Mouse (Mus musculus) gastrocnemius, adult 18-20 months (tissue): ENCODE measurements around the gene Hist1h2ah. TPM values are rescaled to one million over a fixed set of nuclear protein-coding genes. Genes with fewer than 3 reads are reported as not detected.

Experiments
- DNase-seq: peaks from one replicate; pipeline ENCODE4 v3.0.0; 2021; ENCODE audit warnings: low spot score
- total RNA-seq, 2 experiments: library from RNA; stranded (reverse); gene quantifications; 2 replicates each; pipeline ENCODE4 v1.2.3; 2021

Hist1h2ah gene
- total RNA-seq, 2 experiments from 2014 or later = 1.6 to 2.2 TPM

DNA sequence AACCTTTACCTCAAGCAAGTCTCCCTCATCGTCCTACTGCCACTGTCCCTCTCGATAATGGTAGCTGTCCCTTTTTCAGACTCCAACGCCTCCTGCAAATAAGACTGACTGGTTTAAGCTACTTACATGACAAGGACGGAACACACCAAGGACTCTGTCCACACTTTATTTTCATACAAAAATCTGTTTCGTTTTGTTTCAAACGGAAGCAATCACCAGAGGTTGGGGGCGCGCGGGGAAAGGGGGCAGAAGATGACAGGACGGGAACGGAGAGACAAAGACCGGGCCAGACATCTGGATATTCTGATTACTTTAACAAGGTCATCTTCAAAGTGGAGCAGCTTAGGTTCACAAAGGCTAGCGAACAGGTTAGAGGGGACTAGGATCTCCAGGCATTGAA lies 21.7 kb downstream of the Hist1h2ah start:
- no peak for DNase-seq

DNA sequence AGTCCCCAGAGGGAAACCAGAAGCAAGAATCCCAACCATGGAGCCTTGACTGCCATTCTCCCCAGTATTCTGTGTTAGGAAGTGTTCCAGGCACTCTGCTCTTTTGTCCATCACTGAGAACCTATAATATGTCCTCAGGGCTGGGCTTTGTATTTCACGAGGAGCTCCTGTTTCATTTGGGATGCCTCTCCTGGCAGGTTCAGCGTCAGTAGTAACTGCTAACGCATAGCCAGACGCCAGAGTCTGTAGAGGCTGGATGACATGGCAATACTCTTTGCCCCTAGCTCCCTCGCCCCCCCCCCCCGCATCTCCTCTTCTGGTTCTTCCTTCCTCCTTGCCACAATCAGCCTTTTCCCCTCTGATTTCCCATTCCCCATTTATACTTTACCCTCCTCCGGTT lies 25.7 kb downstream of the Hist1h2ah start, which contains the start of gene Prss16:
Gene Prss16 (minus strand): TSS at position 101 of the 400 bp plus-strand sequence.
- DNase-seq = no peak

DNA sequence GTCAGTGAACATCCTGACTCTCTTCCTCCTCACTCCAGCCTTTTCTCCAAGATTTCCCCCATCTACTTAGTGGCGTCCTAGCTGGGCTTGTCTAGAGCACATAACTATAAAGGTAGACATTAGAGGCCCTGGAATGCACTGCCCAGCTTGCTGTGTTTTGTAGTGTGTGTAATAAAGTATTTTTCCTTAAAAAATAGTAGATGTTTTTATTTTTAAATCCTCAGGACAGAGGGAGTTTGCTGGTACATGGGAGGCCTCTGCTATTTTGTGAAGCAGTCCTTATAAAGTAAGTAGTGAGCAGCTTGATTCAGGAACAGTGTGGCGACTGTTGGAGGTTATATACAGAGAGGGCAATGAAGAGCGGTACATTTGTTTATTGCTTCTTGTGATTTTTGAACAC lies 26.7 kb downstream of the Hist1h2ah start:
- DNase-seq = no peak

DNA sequence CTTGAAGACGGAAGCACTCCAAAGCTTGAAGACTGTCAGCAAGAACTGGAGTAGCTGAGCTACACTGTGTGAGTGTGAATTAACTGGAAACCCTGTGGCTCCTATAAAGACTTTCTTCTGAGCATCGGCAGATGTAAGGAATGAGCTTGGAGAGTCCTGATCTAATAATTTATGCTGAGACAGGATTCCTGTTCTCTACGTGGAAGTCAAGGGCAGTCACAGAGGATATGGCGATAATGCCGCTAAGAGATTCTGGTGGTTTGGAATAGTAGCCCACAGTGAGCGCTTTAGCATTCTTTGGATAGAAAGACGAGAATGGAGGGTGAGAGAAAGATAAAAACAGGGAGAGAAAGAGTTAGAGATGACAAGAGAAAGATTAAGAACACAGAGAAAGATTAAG lies 27.5 kb downstream of the Hist1h2ah start:
- DNase-seq = no peak

DNA sequence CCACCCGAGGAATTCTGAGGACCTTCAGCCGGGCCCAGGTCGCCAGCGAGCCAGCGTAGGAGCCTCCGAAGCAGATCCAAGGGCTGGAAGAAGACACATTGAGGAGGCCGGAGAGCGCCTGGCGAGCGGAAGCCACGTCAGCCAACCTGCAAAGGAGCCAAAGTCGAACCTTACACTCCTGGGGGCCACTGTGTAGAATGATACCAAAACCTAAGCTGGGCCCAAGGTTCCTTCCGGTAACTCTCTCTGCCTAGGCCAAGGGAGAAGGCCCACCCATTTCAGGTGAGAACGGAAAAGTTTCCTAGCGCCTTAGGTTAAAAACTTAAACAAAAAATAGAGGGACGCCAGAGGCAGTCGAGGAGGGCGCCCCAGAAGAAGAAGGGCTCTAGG lies 28.3 kb downstream of the Hist1h2ah start:
- DNase-seq = no peak

DNA sequence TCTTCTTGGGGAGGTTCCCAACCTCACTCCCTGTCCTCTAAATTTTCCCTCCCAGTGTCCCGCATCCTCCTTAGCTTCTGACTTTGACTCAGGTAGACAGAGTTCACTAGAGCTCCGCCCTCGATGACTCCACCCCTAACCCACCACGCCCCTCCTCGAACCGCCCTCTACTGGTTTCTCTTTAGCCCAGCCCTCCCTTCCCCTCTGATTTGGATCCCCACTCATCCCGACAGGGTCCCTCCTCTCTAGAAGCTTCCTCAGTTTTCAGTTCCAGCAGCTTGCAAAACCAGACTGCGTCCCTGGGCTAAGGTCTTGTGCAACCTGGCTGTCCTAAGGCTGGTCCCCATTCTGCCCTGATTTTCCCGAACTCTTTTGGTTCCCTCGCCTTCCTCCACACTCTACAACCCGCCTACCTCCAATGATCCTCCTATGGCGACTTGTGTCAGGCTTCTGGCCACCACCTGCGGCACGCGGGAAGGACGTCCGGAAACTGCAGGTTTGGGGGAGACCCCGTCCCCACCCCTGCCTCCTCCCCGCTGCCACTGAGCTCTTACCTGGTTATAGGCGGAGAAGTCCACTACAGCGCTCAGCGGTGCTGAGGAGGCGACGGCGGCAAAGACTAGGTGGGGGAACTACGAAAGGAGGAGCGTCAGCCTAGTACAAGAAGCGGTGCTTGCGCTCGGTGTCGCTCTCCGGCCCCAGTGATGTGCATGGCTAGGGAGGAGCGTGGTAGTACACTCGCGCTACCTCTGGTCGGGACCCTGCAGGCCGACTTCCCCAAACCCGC lies 28.8 kb downstream of the Hist1h2ah start:
- DNase-seq = peak; percentile 42

DNA sequence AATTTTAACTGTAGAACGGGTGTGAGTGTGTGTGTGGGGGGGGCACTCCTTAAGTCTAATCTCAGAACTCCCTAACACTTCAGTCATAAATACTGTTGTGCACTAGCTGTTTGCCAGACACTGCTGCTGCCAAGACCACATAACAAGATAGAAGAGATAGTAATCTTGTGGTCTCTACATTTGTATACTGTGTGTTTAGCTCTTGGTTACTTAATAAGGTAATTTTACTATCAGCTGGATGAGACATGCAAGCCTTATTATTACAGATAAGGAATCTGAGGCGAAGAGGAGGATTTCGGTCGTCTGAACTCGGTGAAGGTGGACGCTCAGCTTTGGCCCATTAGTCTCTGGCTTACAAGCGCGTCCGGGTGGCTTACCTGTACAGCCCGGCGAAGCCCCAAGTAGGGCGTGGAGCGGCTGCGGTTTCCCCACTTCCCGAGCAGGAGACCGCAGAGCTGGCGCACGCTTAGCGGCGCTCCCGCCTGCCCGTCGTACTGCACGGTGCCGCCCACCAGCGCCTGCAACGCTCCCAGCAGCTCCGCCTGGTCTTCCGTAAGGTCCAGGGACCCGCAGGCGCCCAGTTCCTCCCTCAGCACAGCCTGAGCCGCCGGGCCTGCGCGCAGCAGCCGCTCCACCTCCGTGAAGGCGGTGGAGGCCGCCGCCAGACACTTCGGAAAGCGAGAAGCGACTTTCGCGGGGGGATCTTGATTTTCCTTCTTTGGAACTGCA lies 29.6 kb downstream of the Hist1h2ah start:
- no peak for DNase-seq

DNA sequence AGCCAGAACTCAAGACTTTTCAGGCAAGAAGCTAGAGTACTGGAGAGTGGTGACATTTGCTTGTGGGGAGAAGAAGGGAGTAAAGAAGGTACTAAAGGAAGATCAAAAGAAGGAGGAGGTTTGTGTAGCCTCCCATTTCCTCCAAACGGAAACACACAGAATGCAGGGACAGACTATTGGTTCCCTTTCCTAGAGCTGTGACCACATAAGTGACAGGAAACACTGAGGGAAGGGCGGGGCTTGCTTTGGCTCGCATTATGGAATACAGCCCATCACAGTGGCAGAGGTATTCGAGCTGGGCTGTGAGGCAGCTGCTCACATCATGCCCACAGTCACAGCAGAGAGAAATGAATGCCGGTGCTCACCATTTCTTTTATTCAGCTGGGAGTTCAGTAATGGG lies 33.5 kb downstream of the Hist1h2ah start:
- DNase-seq = no peak

DNA sequence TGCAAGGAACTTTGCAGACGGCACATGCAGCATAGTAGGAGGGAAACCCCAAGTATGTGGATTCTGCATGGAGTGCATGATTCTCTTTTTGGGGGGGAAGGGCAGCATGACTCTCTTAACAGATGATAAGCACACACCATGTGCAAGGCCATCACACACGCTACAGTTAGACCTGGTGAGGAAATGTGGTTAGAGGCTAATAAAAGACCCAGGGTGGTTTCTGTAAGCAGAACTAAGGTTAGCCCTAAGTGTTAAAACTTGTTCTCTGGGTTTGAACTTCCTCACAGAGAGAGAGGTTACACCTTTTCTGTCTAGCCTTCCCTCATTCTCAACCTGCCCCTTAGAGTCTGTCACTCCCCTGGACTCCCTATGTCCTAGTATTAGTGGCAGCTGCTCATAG lies 34.0 kb downstream of the Hist1h2ah start:
- DNase-seq = no peak

DNA sequence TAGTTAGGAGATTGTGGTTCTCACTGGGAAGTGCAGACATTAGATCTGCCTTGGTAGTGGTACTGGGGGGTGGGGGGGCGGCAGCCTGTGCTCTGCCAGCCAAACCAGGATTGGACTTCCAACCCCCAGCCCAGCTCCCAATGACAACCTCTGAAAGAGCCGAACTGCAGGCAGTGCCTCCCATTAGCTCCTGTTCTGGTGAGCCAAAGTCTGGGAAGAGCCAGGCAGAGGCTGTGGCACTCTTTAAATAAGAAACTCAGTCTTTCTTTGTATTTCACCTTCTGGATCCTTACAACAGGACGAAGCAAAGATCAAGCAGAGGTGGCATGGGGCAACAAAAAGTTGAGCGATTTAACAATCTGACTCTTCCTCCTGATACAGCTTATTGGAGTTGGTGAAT lies 36.2 kb downstream of the Hist1h2ah start:
- DNase-seq = no peak

DNA sequence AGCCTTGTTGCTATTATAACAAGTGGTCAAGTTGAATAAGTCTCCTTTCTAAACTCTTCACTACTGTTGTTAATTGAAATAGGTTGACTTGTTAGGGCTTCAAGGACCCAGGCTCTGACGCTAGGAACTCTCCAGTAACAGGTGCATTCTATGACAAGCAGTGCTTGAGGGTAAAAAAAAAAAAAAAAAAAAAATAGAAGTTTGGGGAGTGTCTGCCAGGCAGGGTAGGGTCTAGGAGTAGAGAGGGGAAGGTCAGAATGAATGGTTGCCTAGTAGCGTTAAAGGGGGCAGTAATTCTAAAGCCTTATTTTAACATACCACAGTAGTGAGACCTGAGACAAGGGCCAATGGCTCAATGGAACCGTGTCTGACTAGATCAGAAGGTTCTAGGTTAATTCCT lies 37.0 kb downstream of the Hist1h2ah start:
- DNase-seq = no peak

DNA sequence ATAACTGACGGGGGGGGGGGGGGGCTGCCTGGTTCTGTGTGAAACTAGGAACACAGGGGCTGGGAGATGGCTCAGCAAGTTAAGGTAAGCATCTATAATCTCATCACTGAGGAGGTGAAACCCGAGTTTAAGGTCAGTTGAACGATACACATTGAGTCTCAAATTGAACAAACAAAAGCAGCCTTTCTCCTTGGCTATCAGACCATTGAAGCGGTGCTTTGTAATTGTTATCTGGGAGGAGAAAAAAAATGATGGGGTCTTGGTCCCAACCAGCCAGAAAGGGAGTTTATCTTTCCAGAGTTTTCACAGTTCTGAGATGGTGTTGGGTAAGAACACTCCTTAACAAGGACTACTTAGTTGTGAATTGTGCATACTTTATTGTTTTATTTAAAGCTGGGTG lies 37.5 kb downstream of the Hist1h2ah start:
- DNase-seq = no peak

DNA sequence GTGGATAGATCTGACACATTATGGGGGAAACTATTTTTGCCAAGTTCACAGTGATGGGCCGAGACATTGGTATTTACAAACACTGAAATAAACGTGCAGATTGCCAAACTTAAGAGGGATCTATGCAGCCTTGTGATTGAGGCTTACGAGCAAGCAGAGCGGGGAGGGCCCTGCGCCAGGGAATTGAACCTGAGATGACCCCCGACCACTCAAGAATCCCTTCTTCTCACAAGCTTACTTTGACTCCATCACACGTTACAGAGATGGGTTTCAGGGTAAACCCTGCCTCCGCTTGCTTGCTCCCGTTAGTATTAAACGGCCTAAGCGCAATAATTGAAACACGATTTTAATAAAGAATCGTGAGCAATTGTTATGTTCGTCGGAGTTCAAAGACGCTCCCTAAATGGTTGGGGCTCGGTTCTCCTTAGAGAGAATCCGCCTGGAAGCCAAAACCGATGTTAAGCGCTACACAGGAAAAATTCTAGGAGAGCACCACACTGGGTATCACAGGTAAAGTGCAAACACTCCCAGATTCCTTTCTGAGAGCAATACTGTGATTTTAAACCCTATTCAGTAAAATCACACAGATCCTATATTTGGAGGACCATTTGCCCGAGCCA lies 38.1 kb downstream of the Hist1h2ah start:
- no peak for DNase-seq

DNA sequence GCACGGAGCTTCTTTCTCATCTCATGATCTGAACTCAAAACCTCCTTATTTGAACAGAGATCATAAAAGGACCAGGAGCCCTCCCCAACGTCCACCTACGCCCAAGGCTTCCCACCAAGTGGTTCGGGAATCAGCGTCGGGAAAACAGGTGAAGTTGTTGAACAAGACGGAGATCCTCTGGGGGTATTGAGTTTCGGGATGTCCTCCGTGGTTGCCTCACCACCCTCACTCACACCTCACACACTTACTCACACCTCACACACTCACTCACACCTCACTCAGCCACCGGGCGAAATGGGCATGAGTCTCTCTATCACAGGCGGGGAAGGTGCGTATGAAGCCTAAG lies 38.6 kb downstream of the Hist1h2ah start:
- DNase-seq = no peak

DNA sequence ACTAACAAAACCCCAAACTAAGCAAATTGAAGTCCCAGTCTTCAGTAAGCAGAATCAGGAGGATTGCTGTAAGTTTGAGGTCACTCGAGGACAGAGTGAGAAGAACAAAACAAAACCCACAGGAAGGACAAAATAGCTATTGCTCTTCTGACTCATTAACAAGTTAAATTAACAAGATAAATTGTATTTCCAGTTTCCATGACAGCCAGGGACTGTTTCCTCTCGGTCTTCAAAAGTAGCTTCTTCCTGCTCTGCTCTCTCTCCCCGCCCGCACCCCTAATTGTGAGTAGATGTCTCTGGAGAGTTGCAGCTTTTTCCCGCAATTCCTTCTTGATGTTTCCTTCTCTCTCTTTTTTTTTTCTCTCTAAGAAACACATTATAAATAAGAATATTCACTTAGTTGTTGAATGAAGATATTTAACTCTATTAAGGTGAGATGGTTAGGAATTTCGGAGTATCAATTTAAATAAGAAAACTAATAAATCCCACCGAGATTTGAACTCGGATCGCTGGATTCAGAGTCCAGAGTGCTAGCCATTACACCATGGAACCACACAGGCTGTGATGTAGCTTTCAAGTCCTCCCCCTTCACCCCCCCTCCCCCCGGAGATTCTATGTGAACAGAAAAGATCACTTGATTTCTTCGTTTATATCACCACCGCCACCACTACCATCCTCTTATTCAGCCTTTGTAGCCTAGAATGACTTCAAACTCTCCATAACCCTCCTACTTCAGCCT lies 39.1 kb downstream of the Hist1h2ah start:
- DNase-seq = no peak

DNA sequence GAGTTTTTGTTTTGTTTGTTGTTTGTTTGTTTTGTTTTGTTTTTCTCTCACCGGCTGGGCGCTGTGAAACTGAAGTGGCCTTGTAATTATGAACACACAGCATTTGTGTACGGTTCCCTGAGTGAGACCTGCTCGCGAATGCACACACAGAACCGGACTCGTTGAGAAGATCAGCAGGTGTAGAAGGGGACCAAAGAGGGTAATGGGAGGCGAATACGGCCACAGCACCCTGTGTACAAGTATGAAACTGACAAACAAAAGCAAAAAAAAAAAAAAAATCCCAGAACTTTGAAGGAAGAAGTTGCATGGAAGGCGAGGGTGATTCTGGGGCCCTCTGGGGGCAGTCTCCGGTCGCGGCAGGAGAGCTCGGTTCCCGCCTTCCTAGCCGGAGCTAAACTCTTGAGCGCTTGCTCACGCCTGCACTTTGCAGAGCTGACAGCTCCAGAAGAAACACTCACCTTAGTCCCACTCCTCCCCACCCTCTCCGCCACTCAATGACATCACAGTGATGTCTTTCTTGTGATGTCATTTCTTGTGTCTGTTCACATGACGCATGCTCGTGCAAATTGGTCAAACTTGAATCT lies 39.9 kb downstream of the Hist1h2ah start:
- DNase-seq = no peak

DNA sequence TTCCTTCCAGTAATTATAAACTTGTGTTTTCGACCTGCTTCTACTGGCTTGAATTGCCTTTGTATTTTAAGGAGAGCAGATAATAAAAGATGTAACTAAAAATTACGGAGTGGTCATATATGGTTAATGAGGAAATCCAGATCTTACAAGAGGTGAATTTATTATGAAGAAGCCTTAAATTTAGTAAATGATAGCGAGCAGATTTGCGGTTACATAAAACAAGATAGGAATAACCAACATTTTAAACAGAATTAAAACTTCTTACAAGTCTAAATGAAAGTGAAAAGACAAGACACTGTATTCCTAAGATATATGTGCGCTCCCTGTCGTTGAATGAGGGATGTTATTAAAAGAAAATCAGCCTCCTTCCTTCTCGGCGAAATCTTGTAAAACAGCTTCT lies 40.5 kb downstream of the Hist1h2ah start:
- no peak for DNase-seq

DNA sequence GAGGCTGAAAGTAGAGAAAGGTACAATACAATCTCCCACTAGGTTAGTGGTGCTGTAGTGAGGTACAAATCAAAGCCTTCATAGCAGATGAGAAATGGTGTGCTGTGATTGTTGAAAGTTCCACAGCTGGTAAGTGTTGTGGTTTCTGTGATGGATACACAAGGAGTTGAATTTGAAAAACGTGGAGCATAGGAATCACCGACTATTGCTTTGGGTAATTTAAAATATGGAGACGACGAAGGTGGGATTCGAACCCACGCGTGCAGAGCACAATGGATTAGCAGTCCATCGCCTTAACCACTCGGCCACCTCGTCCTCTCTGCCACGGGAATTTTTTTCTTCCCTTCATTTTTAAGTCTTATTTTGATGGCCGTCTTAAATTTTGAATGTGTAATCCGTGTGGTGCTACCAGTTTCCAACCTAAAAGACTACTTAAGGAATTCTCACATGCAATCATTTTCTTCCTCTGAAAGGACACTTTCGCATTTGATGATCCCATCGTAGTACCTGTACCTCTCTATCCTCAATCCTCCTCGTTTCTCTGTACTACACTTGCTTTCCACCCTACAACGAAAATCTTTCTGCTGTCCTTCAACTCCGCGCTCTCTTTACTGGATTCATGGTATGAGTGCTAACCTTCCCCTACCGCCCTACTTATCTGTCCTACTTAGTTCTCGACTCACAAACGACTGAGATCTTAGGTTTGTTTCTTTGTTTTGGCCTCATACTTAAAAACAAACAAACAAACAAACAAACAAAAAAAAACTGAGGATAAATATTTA lies 41.2 kb downstream of the Hist1h2ah start:
- no peak for DNase-seq

DNA sequence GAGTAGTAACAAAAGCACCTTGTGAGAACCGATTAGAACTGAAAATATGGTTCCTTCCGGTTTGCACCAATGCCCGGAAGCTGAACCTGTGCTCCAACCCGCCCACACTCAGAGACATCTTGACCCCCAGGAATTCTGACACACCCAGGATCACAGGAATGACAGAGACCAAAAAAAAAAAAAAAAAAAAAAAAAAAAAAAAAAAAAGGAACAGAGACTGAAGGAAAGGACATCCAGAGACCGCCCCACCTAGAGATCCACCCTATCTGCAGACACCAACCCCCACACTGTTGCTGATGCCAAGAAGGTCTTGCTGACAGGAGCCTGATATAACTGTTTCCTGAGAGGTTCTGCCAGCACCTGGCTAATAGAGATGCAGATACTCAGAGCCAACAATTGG lies 42.8 kb downstream of the Hist1h2ah start:
- no peak for DNase-seq
